Mouse (Mus musculus) CH12F3 (cell line): ENCODE measurements around the gene Ccdc127.

Experiments used
- in situ Hi-C: fragments of 300-500 bp; cut with MboI; formaldehyde crosslinking; loops from 2 replicates; pipeline ENCODE4 v1.14.3; 2020; ENCODE audit warnings: low sequenced_read_pairs

Gene Ccdc127

GRCm38 (mm10) chr13:74349566-74350434 lies at the start of gene Ccdc127, which contains the start of gene Sdha:
TSS of gene Ccdc127 (plus strand) at chr13:74350309.
TSS of gene Sdha (minus strand) at chr13:74350280.
- in situ Hi-C loops, result loop anchor here (25.0 kb wide), 1 partner anchor 163 kb away; no protein-coding TSS in a partner anchor

DNA sequence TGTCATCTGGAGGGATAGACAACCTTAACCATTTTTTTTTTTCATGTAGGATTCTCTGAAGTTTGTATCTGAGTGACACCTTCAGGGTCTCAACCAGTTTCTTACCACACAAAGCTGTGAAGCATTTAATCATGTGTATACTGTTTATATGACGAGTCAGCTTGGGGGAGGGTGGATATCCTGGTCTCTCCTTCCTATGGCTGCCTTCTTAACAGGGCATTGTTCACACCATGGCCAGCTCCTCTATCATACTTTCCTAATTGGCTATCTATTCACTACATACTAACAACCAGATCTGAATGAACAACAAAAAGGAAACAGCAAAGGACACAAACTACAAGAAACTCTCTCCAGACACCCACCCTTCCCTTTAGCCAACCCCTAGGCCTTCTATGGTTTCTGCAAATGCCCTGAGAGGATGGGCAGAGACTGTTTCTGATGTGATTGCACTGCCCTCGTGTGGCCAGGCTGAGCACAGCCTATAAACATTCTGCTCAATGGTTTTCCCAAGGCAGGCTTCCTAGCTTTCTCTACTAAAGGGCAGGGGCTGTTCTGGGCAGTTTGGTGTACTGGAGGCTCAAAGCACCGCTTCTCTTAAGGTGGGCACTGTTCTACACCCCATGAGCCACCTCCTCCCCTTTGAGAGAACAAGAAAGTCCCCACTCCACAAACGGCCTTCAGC lies 49.0 kb upstream of the Ccdc127 start:
- in situ Hi-C loops, result loop anchor here (5.0 kb wide), 2 partner anchors 109 to 204 kb away; no protein-coding TSS in a partner anchor

DNA sequence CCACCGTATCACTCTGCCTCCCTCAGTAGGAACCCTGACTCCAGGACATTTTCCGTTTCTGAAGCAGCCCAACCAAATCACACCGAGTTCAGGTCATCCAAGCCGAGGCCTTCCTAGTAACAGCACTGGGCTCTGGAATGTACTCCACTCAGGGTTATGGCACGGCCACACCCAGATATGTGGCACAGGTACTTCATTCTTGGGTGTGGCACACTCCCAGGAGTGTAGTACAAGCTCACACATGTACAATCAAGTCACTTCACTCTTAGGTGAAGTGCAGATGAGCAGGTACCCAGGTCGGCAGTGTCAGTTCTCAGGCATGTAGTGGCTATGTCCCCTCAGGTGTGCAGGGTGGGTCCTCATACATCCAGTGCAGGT lies 48.5 kb upstream of the Ccdc127 start:
- in situ Hi-C loops, result loop anchor here (5.0 kb wide), 2 partner anchors 109 to 204 kb away; no protein-coding TSS in a partner anchor

- in situ Hi-C loops, result loop anchor here (5.0 kb wide), 2 partner anchors 110 to 205 kb away; no protein-coding TSS in a partner anchor
These were observed 47.8 kb upstream of the Ccdc127 start for GRCm38 (mm10) chr13:74302050-74303037.

- in situ Hi-C loops, result no loop called here
These were observed 44.7 kb upstream of the Ccdc127 start for GRCm38 (mm10) chr13:74305380-74305779.

GRCm38 (mm10) chr13:74305780-74306179 lies 44.3 kb upstream of the Ccdc127 start:
- in situ Hi-C loops, result no loop called here

DNA sequence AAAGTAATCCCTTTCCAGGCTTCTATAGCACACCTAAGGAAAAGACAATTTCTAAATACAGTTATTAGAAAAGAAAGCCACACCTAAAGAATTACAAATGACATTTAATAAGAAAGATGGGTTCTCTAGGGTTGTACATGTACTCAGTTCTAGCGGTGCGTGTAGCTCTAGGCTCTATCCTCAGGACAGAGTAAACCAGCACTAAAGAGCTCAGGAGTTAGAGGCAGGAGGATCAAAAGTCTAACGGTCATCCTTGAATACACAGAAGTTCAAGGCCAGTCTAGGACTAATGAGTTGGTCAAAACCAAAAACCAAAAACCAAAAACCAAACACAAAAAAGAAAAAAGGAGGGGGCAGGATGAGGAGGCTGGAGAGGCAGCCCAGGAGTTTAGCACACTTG lies 35.5 kb upstream of the Ccdc127 start:
- in situ Hi-C loops, result no loop called here

GRCm38 (mm10) chr13:74316386-74316785 lies 33.7 kb upstream of the Ccdc127 start:
- in situ Hi-C loops, result no loop called here

- in situ Hi-C loops, result no loop called here
These were observed 33.3 kb upstream of the Ccdc127 start for GRCm38 (mm10) chr13:74316789-74317169.

GRCm38 (mm10) chr13:74317170-74317849 lies 32.8 kb upstream of the Ccdc127 start, which contains the start of gene Pdcd6:
TSS of gene Pdcd6 (minus strand) at chr13:74317580.
- in situ Hi-C loops, result no loop called here

DNA sequence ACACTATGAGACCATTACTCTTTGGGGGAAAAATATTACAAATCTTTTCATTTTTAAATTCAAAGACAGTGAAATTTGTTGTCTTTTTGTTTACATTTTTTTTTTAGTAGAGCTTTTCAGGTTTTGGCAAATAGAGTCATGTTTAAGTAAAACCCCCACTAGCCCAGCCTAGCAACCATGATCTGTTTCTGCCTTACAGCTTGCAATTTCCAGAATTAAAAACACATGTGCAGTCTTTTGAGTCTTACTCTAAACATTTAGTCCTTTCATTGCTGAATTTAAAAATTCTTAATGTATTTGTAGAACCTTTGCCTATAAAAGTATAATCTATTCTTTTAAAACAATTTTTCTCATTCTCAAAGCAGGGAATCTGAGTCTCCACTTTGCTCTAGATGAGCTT lies 20.8 kb upstream of the Ccdc127 start:
- in situ Hi-C loops, result loop anchor here (25.0 kb wide), 1 partner anchor 183 kb away; no protein-coding TSS in a partner anchor

DNA sequence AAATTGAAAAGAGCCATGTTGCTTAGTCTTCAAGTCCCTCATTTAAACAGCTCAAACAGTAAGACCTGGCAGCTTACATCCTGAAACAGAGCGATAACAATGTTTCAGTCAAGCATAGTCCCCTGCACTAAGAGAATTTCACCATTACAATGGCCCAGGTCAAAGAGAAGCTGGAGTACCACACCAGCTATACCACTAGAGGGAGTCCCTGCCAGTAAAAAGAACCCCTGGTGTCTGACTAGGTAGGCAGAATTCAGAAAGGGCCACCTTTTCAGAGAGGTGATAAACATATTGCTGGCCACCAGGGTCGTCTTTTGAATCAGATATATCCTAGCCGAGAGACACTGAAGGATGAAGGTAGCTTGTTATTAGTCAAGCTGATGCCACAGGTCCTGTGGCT lies 9.1 kb upstream of the Ccdc127 start:
- in situ Hi-C loops, result loop anchor here (25.0 kb wide), 1 partner anchor 171 kb away; no protein-coding TSS in a partner anchor

- in situ Hi-C loops, result no loop called here
These were observed 362 bp downstream of the Ccdc127 start for GRCm38 (mm10) chr13:74350435-74350906.

DNA sequence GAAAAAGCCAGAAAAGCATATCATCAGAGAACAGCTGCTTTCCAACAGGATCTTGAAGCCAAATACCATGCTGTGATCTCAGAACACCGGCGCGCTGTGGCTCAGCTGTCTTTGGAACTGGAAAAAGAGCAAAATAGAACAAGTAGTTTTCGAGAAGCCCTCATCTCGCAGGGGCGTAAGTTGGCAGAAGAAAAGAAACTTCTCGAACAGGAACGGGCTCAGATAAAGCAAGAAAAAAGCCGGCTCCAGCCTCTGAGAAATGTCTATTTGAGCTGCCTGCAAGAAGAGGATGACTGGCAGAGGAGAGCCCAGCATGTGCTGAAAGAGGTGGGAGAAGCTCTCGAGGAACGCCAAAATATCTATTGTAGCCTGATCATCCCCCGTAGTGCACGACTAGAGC lies 6.4 kb downstream of the Ccdc127 start:
- in situ Hi-C loops, result no loop called here

DNA sequence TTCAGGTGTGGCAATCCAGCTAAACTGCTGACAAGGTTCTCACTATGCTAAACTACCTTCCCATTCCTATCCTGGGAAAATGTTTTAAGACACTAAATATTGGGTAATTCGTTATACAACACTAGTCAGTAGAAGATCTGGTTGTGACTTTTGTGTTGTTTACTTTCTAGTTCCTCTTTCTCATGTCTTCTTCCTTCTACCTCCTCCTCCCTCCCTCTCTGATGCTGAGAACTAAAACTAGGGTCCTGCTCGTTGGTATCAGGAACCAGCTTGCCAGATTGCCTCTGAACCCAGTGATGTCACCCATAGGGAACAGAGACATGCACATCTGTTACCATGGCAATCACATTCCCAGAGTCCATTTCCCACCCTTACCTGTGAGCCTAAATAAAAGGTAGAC lies 12.1 kb downstream of the Ccdc127 start:
- in situ Hi-C loops, result no loop called here

- in situ Hi-C loops, result no loop called here
These were observed 13.2 kb downstream of the Ccdc127 start for GRCm38 (mm10) chr13:74363176-74363858.

GRCm38 (mm10) chr13:74363859-74364235 lies 13.7 kb downstream of the Ccdc127 start, which contains the start of gene Lrrc14b:
TSS of gene Lrrc14b (minus strand) at chr13:74364005.
- in situ Hi-C loops, result no loop called here

- in situ Hi-C loops, result no loop called here
These were observed 31.6 kb downstream of the Ccdc127 start for GRCm38 (mm10) chr13:74381533-74382276.
